Mouse (Mus musculus): ENCODE measurements at regions not wholly inside any gene's neighbourhood (a gene's known extent, or its start where the extent isn't known, plus 50 kb on each side); places are given as distances from the start of the nearest gene placed in this dataset.

GRCm38 (mm10) chr2:148189287-148189686 is 142.5 kb upstream of the Foxa2 start:
- TF ChIP-seq CTCF (IDR thresholded peaks at IDR 0.05; ENCODE audit: low read depth, low read length) (no peak), POLR2A (IDR thresholded peaks at IDR 0.05; ENCODE audit: insufficient read depth, low read length) (no peak), EP300 (IDR thresholded peaks at IDR 0.05; ENCODE audit: insufficient read depth, low read depth, low read length) (no peak)
